Mouse (Mus musculus) small intestine, adult 2 months (tissue): ENCODE data around the gene Rpl14.

Experiments used
- CTCF ChIP-seq: fragments of 200-500 bp; IDR thresholded peaks from 2 replicates; pipeline ENCODE4 v1.5.1; 2012; ENCODE audit warnings: low read depth, mild to moderate bottlenecking, control low read depth, inconsistent platforms, low read length, moderate library complexity, mixed read lengths; ENCODE audit not compliant: insufficient replicate concordance, insufficient read length; ENCODE audit errors: extremely low read depth
- POLR2A ChIP-seq: fragments of 200-500 bp; IDR thresholded peaks from 2 replicates; pipeline ENCODE4 v1.6.1; 2012; ENCODE audit warnings: low read depth, mild to moderate bottlenecking, control low read depth, inconsistent platforms, low read length, moderate library complexity

GRCm38 (mm10) chr9:120532691-120533090 is 38.6 kb upstream of the Rpl14 start:
- TF ChIP-seq CTCF (no peak), POLR2A (no peak)
